Mouse (Mus musculus) spleen, postnatal 36 days (tissue): ENCODE data around the gene Tlr9.

Experiments
- DNase-seq, 2 experiments: peaks; one replicate each; pipeline ENCODE4 v3.0.0; 2022; ENCODE audit warnings: low spot score in 2 of 2, mixed read lengths in 1 of 2

Gene Tlr9

GRCm38 (mm10) chr9:106268421-106268820, 46.0 kb downstream of the Tlr9 start:
- no peak for DNase-seq

GRCm38 (mm10) chr9:106269076-106269788, 46.8 kb downstream of the Tlr9 start:
- DNase-seq, result no peak

- no peak for DNase-seq
Measured at GRCm38 (mm10) chr9:106269879-106270278, 47.5 kb downstream of the Tlr9 start.

GRCm38 (mm10) chr9:106270656-106271055, 48.3 kb downstream of the Tlr9 start:
- DNase-seq, result no peak

- no peak for DNase-seq
Measured at GRCm38 (mm10) chr9:106272288-106272687, 49.9 kb downstream of the Tlr9 start.

- no peak for DNase-seq
Measured at GRCm38 (mm10) chr9:106273276-106273675, 50.9 kb downstream of the Tlr9 start.

GRCm38 (mm10) chr9:106273791-106274190, 51.4 kb downstream of the Tlr9 start:
- no peak for DNase-seq

GRCm38 (mm10) chr9:106274652-106275180, 52.3 kb downstream of the Tlr9 start:
- no peak for DNase-seq

- no peak for DNase-seq
Measured at GRCm38 (mm10) chr9:106275806-106276205, 53.4 kb downstream of the Tlr9 start.
